Mouse (Mus musculus) layer of hippocampus, postnatal 14 days (tissue): ENCODE results near the gene Trim38. TPM values are rescaled to one million over a fixed set of nuclear protein-coding genes. Genes with fewer than 3 reads are reported as not detected.

Experiments used
- DNase-seq, 2 experiments: peaks; one replicate each; pipeline ENCODE4 v3.0.0; 2021 to 2022; ENCODE audit warnings: low spot score in 2 of 2, mixed read lengths in 1 of 2
- microRNA-seq, 2 experiments: library from miRNA; unstranded; fragments of <30 nt; microRNA quantifications; one replicate each; pipeline ENCODE4 v1.2.0; 2021
- total RNA-seq, 2 experiments: library from RNA; stranded (reverse); gene quantifications; 2 replicates each; pipeline ENCODE4 v1.2.3; 2021

Trim38 gene
- total RNA-seq, 2 experiments from 2014 or later: not detected

DNA sequence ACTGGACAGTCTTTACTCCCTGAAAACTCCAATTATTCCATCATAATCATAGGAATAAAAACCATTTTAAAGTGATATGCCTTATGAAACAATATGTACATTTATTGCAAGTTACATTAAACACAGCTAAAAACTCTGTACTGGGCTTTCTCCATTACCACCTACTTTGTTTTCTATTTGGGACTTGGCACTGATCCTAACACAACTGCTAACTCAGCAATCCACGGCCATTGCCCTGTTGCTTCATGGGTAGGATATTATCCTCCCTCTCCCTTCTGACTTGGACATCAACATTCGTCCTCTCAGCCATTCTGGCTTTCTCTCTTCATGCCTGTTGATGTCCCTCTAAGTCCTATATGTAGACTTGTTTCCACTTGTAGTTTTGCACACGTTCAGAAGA lies 56.9 kb downstream of the Trim38 start:
- no peak for DNase-seq

DNA sequence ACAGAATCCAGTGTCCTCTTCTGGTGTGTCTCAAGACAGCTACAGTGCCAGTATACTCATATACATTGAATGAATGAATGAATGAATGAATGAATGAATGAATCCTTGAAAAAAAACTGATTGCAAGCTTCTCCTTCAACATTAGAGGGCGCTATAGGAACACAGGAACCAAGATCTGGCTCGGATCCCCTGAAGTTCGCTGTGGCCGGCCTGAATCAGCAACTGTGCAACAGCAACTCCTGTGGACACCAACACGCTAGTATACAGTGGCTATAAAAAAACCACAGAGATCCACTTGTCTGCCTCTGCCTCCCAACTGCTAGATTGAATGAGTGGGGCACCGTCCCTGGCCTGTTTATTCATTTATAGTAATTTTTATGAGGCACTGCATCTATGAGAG lies 63.3 kb downstream of the Trim38 start:
- peak; percentile 10 to 22 for DNase-seq

DNA sequence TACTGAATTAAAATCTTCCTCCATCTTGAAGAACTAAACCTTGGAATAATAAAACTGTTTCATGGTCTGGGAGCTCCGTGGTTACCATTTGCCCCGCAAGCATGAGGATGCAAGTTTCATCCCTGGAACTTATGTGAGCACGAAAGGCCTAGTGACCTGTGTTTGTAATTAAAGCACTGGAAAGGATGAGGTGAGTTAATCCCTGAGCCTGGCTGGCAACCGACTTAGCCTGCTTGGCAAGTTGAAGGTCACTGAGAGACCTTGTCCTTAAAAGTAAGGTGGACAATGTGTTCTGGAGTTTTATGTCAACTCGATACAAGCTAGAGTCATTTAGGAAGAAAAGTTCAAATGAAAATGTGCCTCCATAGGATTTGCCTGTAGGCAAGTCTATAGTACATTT lies 65.1 kb downstream of the Trim38 start:
- DNase-seq: no peak

DNA sequence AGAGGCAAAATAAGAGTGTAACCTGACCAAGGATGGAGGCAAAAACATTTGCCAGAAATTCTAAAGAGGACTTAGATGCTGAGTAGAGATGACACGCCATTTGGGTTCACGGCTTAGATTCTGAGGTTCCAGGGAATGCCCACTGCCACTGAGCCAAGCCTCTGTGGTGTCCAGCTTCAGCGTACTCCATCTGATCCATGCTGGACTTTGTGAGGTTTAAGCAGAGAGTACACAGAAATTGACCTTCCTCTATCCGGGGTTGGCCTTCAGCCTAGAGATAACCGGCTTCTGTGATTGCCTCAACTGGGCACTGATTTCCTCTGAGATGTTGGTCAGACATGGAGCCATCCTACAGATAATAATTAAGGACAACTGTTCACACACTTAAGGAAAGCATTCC lies 66.9 kb downstream of the Trim38 start:
- no peak for DNase-seq

DNA sequence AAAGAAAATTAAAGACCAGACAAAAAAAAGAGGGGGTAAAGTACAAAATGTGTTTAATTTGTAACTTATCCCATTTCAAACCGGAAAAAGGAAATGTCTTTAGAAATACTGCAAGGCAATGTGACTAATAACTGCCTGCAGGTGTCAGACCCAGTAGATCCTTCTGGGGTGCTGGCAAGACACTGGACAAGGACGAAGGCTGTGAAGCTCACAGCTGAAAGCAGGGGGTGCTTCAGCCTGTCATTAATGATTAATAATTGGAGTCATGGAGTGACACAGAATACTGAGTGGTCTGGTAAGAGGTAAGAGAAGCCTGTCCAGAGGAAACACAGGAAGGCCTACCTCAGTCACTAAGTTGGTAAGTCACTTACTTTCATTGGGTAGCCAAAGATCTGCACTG lies 69.6 kb downstream of the Trim38 start, which contains the start of gene Slc17a3:
TSS of gene Slc17a3 (plus strand) at position 127 of the 400 bp plus-strand sequence.
- no peak for DNase-seq

Small RNA genes within 50 kb of the gene (microRNA-seq; reads per million reads assigned to microRNA genes)
- gene Gm44314: 0 reads per million in 2 experiments
- gene Gm44484: 0 reads per million in 2 experiments

Other genes with a start within 250 kb of the Trim38 start
- gene Hist1h4h, start 238.9 kb upstream of the Trim38 start, total RNA-seq: 100 to 1,000 TPM; 253 to 315 TPM
- 10 to 100 TPM; 23.4 to 33.5 TPM for gene Hist1h2af, start 236.0 kb upstream of the Trim38 start, total RNA-seq
- 10 to 100 TPM in 1 of 2 experiments, 1 to 10 TPM in 1; 3.7 to 12.5 TPM for gene Hist1h3g, start 234.5 kb upstream of the Trim38 start, total RNA-seq
- gene Hist1h2bh, start 226.5 kb upstream of the Trim38 start, total RNA-seq: 1 to 10 TPM; 1.2 to 1.9 TPM
- 10 to 100 TPM; 19.7 to 24.2 TPM for gene Hist1h3f, start 225.9 kb upstream of the Trim38 start, total RNA-seq
- gene Hist1h4f, start 218.3 kb upstream of the Trim38 start, total RNA-seq: 100 to 1,000 TPM; 122 to 142 TPM
- gene Hist1h1d, start 216.7 kb upstream of the Trim38 start, total RNA-seq: 1 to 10 TPM; 4.6 to 4.8 TPM
- 10 to 100 TPM; 60.0 to 69.0 TPM for gene Hist1h3e, start 207.5 kb upstream of the Trim38 start, total RNA-seq
- 10 to 100 TPM; 10.3 TPM for gene Hist1h2ae, start 198.7 kb upstream of the Trim38 start, total RNA-seq
- gene Hist1h2bg, start 198.5 kb upstream of the Trim38 start, total RNA-seq: 10 to 100 TPM; 93.3 to 96.2 TPM
- gene Hist1h2bf, start 195.7 kb upstream of the Trim38 start, total RNA-seq: 10 to 100 TPM; 32.6 to 42.1 TPM
- 1 to 10 TPM; 1.1 to 9.9 TPM for gene Hist1h2ad, start 195.5 kb upstream of the Trim38 start, total RNA-seq
- 10 to 100 TPM; 11.1 to 12.1 TPM for gene Hist1h3d, start 194.2 kb upstream of the Trim38 start, total RNA-seq
- 100 to 1,000 TPM; 128 to 149 TPM for gene Hist1h4d, start 188.3 kb upstream of the Trim38 start, total RNA-seq
- gene Hist1h2be, start 148.8 kb upstream of the Trim38 start, total RNA-seq: 1 to 10 TPM; 6.8 to 8.7 TPM
- 10 to 100 TPM; 63.5 to 74.1 TPM for gene Hist1h1e, start 147.4 kb upstream of the Trim38 start, total RNA-seq
- 1 to 10 TPM; 2.9 TPM for gene Hist1h2ac, start 86.0 kb upstream of the Trim38 start, total RNA-seq
- gene Hist1h2bc, start 85.7 kb upstream of the Trim38 start, total RNA-seq: 10 to 100 TPM; 37.1 to 42.7 TPM
- gene Hist1h1t, start 74.1 kb upstream of the Trim38 start, total RNA-seq: not detected
- 100 to 1,000 TPM in 1 of 2 experiments, 10 to 100 TPM in 1; 94.6 to 106 TPM for gene Hist1h4c, start 71.5 kb upstream of the Trim38 start, total RNA-seq
- 1 to 10 TPM; 3.4 to 5.4 TPM for gene Hfe, start 59.1 kb upstream of the Trim38 start, total RNA-seq
- gene Hist1h1c, start 31.1 kb upstream of the Trim38 start, total RNA-seq: 10 to 100 TPM; 64.6 to 74.5 TPM
- gene Hist1h3c, start 24.3 kb upstream of the Trim38 start, total RNA-seq: 10 to 100 TPM; 11.9 to 12.2 TPM
- gene Hist1h2bb, start 23.2 kb upstream of the Trim38 start, total RNA-seq: 10 to 100 TPM; 19.6 to 29.4 TPM
- gene Hist1h2ab, start 18.8 kb upstream of the Trim38 start, total RNA-seq: 10 to 100 TPM; 27.5 to 46.6 TPM
- 10 to 100 TPM; 26.7 to 45.4 TPM for gene Hist1h3b, start 17.6 kb upstream of the Trim38 start, total RNA-seq
- gene Hist1h4b, start 12.9 kb upstream of the Trim38 start, total RNA-seq: 10 to 100 TPM; 57.3 to 79.4 TPM
- 10 to 100 TPM; 51.4 to 65.1 TPM for gene Hist1h4a, start 8.7 kb upstream of the Trim38 start, total RNA-seq
- 10 to 100 TPM; 29.8 to 47.4 TPM for gene Hist1h3a, start 7.5 kb upstream of the Trim38 start, total RNA-seq
- gene Hist1h1a, start 6.2 kb upstream of the Trim38 start, total RNA-seq: 10 to 100 TPM; 22.8 to 32.9 TPM
- gene Slc17a2, start 37.1 kb downstream of the Trim38 start, total RNA-seq: under 1 TPM; 0.10 to 0.18 TPM
- gene Slc17a3, start 69.5 kb downstream of the Trim38 start, total RNA-seq: not detected
- gene Slc17a1, start 97.8 kb downstream of the Trim38 start, total RNA-seq: not detected
- not detected for gene Slc17a4, start 145.1 kb downstream of the Trim38 start, total RNA-seq
- not detected for gene Hist1h2ba, start 164.2 kb downstream of the Trim38 start, total RNA-seq
- gene Hist1h2aa, start 164.5 kb downstream of the Trim38 start, total RNA-seq: not detected
- 1 to 10 TPM; 1.5 to 1.9 TPM for gene Scgn, start 221.3 kb downstream of the Trim38 start, total RNA-seq